Mouse (Mus musculus) liver, embryonic 14.5 days (tissue): ENCODE measurements around the gene 0610010K14Rik. TPM values are rescaled to one million over a fixed set of nuclear protein-coding genes. Genes with fewer than 3 reads are reported as not detected.

Experiments
- ATAC-seq: fragments of 200-750 bp; cut with Nextera tagmentation; 2 replicates; pipeline ENCODE4 v1.8.0; 2017; ENCODE audit warnings: moderate number of reproducible peaks, mild to moderate bottlenecking, moderate library complexity; ENCODE audit not compliant: insufficient read depth
- DNase-seq, 3 experiments: peaks; one replicate each; pipeline ENCODE4 v3.0.0-alpha.2; 2012 to 2013; ENCODE audit warnings: low read depth in 3 of 3, low spot score in 3 of 3
- H3K27ac ChIP-seq: fragments of 300-500 bp; sonication (generic); 2 replicates; pipeline ENCODE4 v1.5.1; 2014; ENCODE audit warnings: moderate library complexity, mild to moderate bottlenecking, control low read depth, inconsistent platforms
- H3K27me3 ChIP-seq: fragments of 300-500 bp; sonication (generic); 2 replicates; pipeline ENCODE4 v1.6.1; 2014; ENCODE audit warnings: mild to moderate bottlenecking, low read length, moderate library complexity; ENCODE audit not compliant: control insufficient read depth, insufficient read depth
- H3K36me3 ChIP-seq: fragments of 300-500 bp; sonication (generic); replicated peaks from 2 replicates; pipeline ENCODE4 v1.6.1; 2014; ENCODE audit warnings: low read depth; ENCODE audit not compliant: control insufficient read depth, insufficient read depth
- H3K4me1 ChIP-seq, 2 experiments: fragments of 200-500 bp in 1 of 2; fragments of 300-500 bp in 1 of 2; sonication (generic) in 1 of 2; replicated peaks; 2 replicates each; pipeline ENCODE4 v1.6.1; 2012 to 2014; ENCODE audit warnings: antibody characterized with exemption in 1 of 2, inconsistent platforms in 1 of 2, low read length in 1 of 2; ENCODE audit not compliant: control insufficient read depth in 2 of 2, insufficient read depth in 2 of 2
- H3K4me2 ChIP-seq: fragments of 300-500 bp; sonication (generic); 2 replicates; pipeline ENCODE4 v1.6.1; 2014; ENCODE audit warnings: low read depth, mild to moderate bottlenecking, control low read depth, moderate library complexity
- H3K4me3 ChIP-seq, 2 experiments: fragments of 200-500 bp in 1 of 2; fragments of 300-500 bp in 1 of 2; sonication (generic) in 1 of 2; 2 replicates each; pipeline ENCODE4 v1.5.1; 2012 to 2014; ENCODE audit warnings: low read depth in 2 of 2, low read length in 2 of 2, mild to moderate bottlenecking in 2 of 2, control low read depth in 1 of 2, inconsistent platforms in 1 of 2, moderate library complexity in 1 of 2; ENCODE audit not compliant: insufficient read depth in 1 of 2
- H3K9ac ChIP-seq: fragments of 300-500 bp; sonication (generic); replicated peaks from 2 replicates; pipeline ENCODE4 v1.6.1; 2014; ENCODE audit warnings: mild to moderate bottlenecking, control low read depth, moderate library complexity
- H3K9me3 ChIP-seq: fragments of 300-500 bp; sonication (generic); 2 replicates; pipeline ENCODE4 v1.6.1; 2016; ENCODE audit warnings: low read length, mixed read lengths; ENCODE audit not compliant: control insufficient read depth
- CTCF ChIP-seq: IDR thresholded peaks from 2 replicates; pipeline ENCODE4 v1.5.1; 2016; ENCODE audit warnings: antibody characterized with exemption, low read depth, control low read depth
- EP300 ChIP-seq: IDR thresholded peaks from 2 replicates; pipeline ENCODE4 v1.6.1; 2016; ENCODE audit warnings: antibody characterized with exemption, low read depth
- WGBS: fragments of 180-500 bp; shearing (Covaris S2); extraction: QIAGEN DNeasy Blood & Tissue Kit; methylation state at CpG from one replicate; pipeline ENCODE4 v1.1.7; 2014; ENCODE audit not compliant: insufficient replicate concordance; 5-methylcytosine and 5-hydroxymethylcytosine counted together
- polyA plus RNA-seq, 2 experiments: library from polyadenylated mRNA; depleted of rRNA in 1 of 2; stranded (reverse) in 1 of 2; unstranded in 1 of 2; fragments of >200 nt; fragmentation: Nextera tagmentation in 1 of 2; extraction: Ambion mirVana in 1 of 2; gene quantifications; 2 replicates each; pipeline versions ENCODE4 v1.2.1 to v1.2.3; 2012 to 2014

0610010K14Rik gene
- polyA plus RNA-seq, 2 experiments, result 56.1 to 78.4 TPM

- ATAC-seq (no peak), DNase-seq (peak in 2 of 3 experiments; percentile 52 to 63)
- Histone ChIP-seq H3K4me1 (0 out of 4 replicates have a peak, but pooled peaks cover 0 to 2% of the 10 kb centered on the region in 2 experiments), H3K9ac (no peak overlapping the region), H3K27me3 (no peaks in the 10 kb centered on the region), H3K27ac (no peak overlapping the region), H3K4me3 (no peak overlapping the region), H3K4me2 (no peak overlapping the region), H3K9me3 (no peaks in the 10 kb centered on the region), H3K36me3 (no peaks in the 10 kb centered on the region)
- 39% methylated on average over 9 of the region's 9 CpGs for WGBS
- TF ChIP-seq CTCF (peak; percentile 89), EP300 (no peak)
Observed at GRCm38 (mm10) chr11:70247136-70247845, 9.6 kb upstream of the 0610010K14Rik start.

DNA sequence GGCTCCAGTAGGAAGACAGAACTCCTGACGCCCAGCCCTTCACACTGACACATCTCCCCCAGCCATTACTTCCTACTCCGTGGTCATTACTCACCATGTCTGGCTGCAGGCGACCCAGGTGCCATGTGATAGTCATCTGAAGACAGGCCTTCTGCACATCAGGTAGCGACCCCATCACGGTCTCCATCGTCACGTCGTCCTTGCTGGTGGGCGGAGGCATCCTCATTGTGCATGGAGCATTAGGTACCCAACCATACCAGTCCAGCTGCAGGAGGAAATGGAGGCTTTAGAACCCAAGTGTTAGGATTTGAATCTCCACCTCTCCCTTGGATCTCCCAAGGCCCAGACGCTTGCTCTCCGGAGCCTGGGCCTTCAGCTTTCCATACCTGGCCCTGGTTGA, 4.9 kb upstream of the 0610010K14Rik start:
- Histone ChIP-seq H3K27me3 (no peaks in the 10 kb centered on the region), H3K9ac (no peak overlapping the region)

DNA sequence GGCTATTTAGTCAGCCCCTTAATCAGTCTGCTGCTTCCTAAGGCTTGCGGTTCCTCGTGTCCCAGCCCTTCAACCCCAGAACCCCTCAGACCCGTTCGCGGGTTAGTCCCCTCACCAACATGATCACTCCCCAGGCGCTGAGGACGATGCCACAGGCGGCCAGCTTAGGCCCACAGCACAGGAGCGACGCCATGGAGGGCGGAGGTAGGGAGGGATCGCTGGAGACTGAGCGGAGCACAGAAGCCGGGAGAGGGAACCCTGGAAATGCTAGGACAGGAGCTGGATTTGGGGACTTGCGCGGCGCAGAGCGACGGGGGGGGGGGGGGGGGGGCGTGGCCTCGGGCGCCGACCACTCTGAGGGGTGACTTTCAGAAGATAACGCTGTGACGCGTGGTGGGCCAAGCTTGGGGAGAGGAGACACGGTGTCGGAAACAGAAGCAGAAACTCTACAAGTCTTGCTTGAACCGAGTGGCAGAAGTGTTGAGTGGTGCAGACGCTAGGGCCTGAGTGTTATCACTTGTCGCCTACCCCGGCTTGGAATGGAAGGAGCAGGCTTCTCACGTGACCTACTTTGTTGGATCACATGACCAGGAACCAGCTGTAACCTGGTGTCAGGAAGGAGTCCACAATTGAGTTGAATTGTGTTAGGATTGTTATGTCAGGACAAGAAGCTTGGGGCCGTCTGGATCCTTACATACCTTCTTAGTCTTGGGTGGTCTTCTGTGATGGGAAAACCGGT, 2.0 kb upstream of the 0610010K14Rik start, which contains the start of the genes Gm21988 and Rnasek:
TSS of gene Gm21988 (minus strand) at position 290 of the 739 bp plus-strand sequence.
TSS of gene Rnasek (minus strand) at position 302 of the 739 bp plus-strand sequence.
- WGBS, result under 1% methylated on average over 32 of the region's 35 CpGs
- peak; percentile 29 for ATAC-seq
- no peaks in the 10 kb centered on the region for H3K27me3 ChIP-seq
- H3K4me1 ChIP-seq, result peaks cover 15 to 28% of the 10 kb centered on the region in 2 experiments
- H3K9ac ChIP-seq, result peak within 1 kb of the TSS; percentile 96
- peaks cover 5% of the 10 kb centered on the region for H3K36me3 ChIP-seq
- peak within 1 kb of the TSS; percentile 99 for H3K4me2 ChIP-seq
- DNase-seq, result peak; percentile 76 to 79 (median 77)
- H3K4me3 ChIP-seq, result peak within 1 kb of the TSS; percentile 86 to 87
- H3K27ac ChIP-seq, result peak within 1 kb of the TSS; percentile 96
- H3K9me3 ChIP-seq, result no peaks in the 10 kb centered on the region
- TF ChIP-seq CTCF, result no peak
- TF ChIP-seq EP300, result peak; percentile 45; the same call in 1 of the 2 replicates

More for the DNA sequence above, 4.9 kb upstream of the 0610010K14Rik start:
- Histone ChIP-seq H3K4me1 (peaks cover 10 to 11% of the 10 kb centered on the region in 2 experiments), H3K27ac (no peak overlapping the region), H3K4me3 (no peak overlapping the region), H3K36me3 (no peaks in the 10 kb centered on the region), H3K9me3 (no peaks in the 10 kb centered on the region), H3K4me2 (no peak overlapping the region)
- no peak for TF ChIP-seq EP300
- TF ChIP-seq CTCF, result no peak
- DNase-seq, result no peak
- WGBS, result 54% methylated on average over 11 of the region's 11 CpGs
- ATAC-seq, result no peak

DNA sequence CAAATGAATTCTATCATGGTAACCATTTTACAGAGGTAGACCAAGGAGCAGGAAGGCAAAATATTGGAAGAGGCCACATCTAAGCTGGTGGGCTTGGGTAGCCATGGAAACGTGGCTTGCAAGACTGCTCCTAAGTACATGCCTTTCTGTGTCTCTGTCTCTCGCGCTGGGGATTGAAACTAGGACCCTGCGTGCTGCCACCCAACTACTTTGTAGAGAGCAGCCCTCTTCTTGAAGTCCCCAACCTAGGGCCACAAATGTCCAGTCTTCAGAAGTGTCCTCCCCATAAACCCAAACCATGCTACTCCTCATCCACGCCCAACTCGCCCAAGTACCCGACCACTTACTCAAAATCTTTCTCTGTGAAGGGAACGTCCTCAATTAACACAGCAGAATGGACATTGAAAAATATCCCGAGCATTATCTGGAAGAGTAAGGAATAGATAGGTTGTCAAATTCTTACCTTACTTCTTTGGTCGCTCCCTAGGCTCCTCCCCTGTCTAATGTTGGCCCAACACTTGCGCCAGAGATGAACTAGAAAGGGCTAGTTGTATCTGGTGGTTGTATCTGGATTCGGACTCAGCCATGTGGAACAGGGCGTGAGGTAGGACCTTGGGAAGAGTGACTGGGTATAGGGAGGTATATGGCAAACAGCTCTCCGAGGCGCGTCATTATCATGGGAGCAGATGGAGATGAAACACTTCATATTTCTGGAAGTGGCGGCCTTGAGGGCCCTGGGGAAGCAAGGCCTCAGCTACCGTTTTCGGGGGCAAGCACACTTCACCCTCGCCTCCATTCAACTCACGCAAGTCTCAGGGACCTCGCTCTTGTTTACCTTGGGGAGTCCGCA, 1.1 kb upstream of the 0610010K14Rik start:
- H3K4me2 ChIP-seq, result peak overlapping the region; percentile 99
- H3K27ac ChIP-seq, result peak overlapping the region; percentile 96
- DNase-seq (peak in 1 of 3 experiments; percentile 50), ATAC-seq (no peak)
- WGBS, result 7% methylated on average over 23 of the region's 23 CpGs
- H3K9me3 ChIP-seq, result no peaks in the 10 kb centered on the region
- peaks cover 5% of the 10 kb centered on the region for H3K36me3 ChIP-seq
- H3K4me1 ChIP-seq, result peaks cover 15 to 28% of the 10 kb centered on the region in 2 experiments
- TF ChIP-seq EP300 (no peak), CTCF (no peak)
- peak overlapping the region; percentile 96 for H3K9ac ChIP-seq
- no peaks in the 10 kb centered on the region for H3K27me3 ChIP-seq
- H3K4me3 ChIP-seq, result peak overlapping the region; percentile 86 to 87
